Mouse (Mus musculus) cerebellum, adult 11 months (tissue): ENCODE data around the gene Rc3h1.
"Not testable (repeated sequence)": the region's sequence is repeated elsewhere in the genome, so short reads cannot be mapped to it uniquely, and the experiment has no call there.

Source experiments
- DNase-seq: peaks from one replicate; pipeline ENCODE4 v3.0.0; 2022

Gene Rc3h1

GRCm38 (mm10) chr1:160906057-160906557, at the start of gene Rc3h1:
Gene Rc3h1 (plus strand): TSS chr1:160906418.
- peak; percentile 98 for DNase-seq

DNA sequence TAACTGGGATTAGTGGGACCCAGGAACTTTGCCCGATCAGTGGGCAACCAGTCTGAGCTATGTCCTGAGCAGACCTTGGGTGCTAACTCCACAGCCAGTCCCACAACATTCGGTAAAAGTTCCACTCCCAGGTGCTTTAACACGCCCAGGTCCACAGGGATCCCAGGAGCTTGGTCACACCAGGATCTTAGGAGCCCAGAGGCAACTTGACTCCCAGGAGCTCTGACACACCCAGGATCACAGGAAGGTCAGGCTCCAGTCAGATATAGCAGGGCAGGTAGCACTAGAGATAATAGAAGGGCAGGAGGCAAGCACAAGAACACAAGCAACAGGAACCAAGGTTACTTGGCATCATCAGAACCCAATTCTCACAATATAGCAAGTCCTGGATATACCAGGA, 48.1 kb upstream of the Rc3h1 start:
- no peak for DNase-seq

GRCm38 (mm10) chr1:160859874-160860273, 46.3 kb upstream of the Rc3h1 start:
- DNase-seq = not testable (repeated sequence)

GRCm38 (mm10) chr1:160861142-160861541, 45.1 kb upstream of the Rc3h1 start:
- DNase-seq = no peak

GRCm38 (mm10) chr1:160861632-160862031, 44.6 kb upstream of the Rc3h1 start:
- no peak for DNase-seq

- DNase-seq = peak; percentile 59
Observed at GRCm38 (mm10) chr1:160863027-160863426, 43.2 kb upstream of the Rc3h1 start.

GRCm38 (mm10) chr1:160874757-160875156, 31.5 kb upstream of the Rc3h1 start:
- no peak for DNase-seq

GRCm38 (mm10) chr1:160876968-160877367, 29.2 kb upstream of the Rc3h1 start:
- DNase-seq = no peak

GRCm38 (mm10) chr1:160878485-160878884, 27.7 kb upstream of the Rc3h1 start:
- DNase-seq = no peak

DNA sequence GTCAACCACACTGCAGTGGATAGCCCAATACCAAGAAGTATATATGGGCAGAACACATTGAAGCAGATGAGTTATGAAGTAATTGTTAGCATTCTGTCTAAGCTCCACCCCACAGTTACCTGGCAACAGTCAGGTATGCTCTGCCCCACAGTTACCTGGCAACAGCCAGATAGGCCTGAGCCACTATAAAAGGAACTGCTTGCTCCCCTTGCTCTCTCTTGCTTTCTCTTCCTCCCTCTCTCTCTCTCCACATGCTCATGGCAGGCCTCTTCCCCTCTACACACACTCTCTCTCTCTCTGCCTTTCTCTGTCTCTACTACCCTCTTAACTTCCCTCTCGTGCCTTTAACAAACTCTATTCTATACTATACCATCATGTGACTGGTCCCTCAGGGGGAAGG, 24.8 kb upstream of the Rc3h1 start:
- not testable (repeated sequence) for DNase-seq

- no peak for DNase-seq
Observed at GRCm38 (mm10) chr1:160881968-160882367, 24.2 kb upstream of the Rc3h1 start.

DNA sequence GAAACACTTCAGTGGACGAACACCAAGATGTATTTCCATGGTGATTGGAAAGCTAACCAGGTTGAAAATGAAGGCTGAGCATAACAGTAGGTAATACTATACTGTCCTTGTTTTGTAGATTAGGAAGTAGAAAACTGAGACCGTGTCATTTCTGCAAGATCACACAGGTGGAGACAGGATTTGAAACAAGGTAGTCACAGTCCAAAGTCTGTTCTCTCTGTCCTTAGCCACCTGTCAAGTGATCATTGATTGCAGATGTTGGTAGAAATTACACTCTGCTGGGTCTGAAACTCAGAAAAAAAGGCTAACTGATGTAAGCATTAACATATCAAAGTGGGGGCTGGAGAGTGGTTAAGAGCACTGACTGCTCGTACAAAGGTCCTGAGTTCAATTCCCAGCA, 21.9 kb upstream of the Rc3h1 start:
- DNase-seq = no peak

GRCm38 (mm10) chr1:160884993-160885392, 21.2 kb upstream of the Rc3h1 start:
- no peak for DNase-seq

DNA sequence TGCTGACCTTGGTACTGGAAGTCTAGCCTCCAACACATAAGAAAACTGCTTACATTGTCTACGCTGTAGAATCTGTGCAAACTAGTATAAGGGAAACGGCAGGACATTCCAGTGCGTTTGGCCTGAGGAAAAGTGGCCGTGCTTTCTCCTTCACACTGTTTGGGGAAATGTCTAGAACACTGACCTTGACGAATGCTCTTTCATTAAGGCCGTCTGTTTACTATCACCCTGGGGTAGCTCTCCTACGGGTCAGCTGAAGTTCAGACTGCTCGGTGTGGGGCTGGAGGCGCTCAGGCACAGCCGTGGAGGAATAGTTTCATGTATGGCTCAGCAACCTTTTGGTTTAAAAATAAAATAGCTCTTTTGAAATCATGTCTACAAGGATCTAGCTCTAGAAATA, 6.5 kb upstream of the Rc3h1 start:
- DNase-seq = no peak

- DNase-seq = no peak
Observed at GRCm38 (mm10) chr1:160904047-160904446, 2.2 kb upstream of the Rc3h1 start.

GRCm38 (mm10) chr1:160906558-160907481, 602 bp downstream of the Rc3h1 start:
- peak; percentile 42 for DNase-seq

DNA sequence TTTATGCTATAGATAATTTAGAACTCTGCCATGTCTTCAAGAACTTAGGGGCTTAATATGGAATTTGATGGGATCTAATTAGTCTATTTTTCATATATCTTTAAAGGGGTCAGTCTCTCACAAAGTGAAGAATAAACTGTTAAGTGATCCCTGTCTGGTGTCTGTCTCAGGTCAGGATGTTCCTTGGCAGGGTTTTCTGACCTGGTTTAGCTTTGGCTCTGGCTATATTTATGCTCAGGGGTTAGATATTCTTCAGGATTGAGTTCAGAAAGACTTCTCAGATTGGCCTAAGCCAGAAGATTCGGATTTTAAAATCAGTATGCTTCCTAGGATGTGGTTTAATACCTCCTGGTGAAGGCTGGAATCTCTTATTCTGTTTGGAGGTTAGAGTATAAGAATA, 4.0 kb downstream of the Rc3h1 start:
- no peak for DNase-seq

- DNase-seq = no peak
Observed at GRCm38 (mm10) chr1:160910812-160911211, 4.6 kb downstream of the Rc3h1 start.

- no peak for DNase-seq
Observed at GRCm38 (mm10) chr1:160919383-160919782, 13.2 kb downstream of the Rc3h1 start.

DNA sequence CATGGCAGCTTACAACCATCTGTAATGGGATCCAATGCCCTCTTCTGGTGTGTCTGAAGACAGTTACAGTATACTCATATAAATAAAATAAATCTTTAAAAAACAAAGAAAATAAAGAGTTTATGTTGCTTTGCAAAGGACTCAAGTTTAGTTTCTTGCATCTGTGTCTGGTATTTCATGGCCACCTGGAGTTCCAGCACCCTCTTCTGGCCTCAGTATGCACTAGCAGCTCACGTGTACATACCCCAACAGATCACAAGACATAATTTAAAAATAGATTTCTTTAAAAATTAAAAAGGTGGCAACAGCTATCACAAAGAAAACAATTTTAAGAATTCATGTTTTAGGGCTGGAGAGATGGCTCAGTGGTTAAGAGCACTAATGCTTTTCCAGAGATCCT, 15.7 kb downstream of the Rc3h1 start:
- no peak for DNase-seq

- no peak for DNase-seq
Observed at GRCm38 (mm10) chr1:160931320-160931719, 25.1 kb downstream of the Rc3h1 start.

DNA sequence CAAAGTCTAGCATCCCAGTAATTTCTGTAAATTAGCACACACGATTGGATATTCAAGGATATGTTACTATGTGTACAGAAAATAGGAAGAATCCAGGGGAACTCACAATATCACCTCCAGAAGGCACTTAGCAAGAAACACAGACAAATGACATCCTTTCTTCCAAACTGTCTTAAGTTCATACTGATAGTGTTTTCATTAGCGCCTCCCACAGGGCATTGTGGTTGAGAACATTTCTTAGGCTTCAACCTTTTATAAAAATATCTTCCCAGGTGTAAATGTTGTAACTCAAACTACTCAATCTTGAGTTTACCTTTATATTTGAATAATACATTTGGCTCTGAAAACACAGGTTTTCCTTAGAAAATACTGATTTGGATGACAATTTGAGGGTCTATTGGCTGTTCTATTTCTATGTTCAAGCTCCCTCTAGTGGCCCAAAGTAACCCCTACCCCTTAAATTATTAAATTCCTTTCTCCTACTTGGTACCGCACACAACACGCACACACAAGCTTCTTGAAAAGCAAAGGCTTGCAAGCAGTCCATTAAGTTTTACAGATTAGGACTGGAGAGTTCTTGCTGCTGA, 27.8 kb downstream of the Rc3h1 start:
- no peak for DNase-seq

DNA sequence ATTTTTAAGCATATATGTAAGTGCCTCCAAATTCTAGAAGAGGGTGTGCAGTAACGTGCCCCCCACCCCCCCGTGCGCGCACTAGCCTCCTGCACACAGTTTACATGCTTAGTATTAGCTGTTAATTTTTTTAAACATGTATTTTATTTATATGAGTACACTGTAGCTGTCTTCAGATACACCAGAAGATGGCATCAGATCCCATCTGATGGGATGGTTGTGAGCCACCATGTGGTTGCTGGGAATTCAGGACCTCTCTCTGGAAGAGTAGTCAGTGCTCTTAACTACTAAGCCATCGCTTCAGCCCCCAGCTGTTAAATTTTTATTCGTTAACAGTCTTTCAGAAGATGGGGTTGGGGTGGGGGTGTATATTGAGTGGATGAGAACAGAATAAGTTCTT, 29.3 kb downstream of the Rc3h1 start:
- DNase-seq = no peak

- DNase-seq = no peak
Observed at GRCm38 (mm10) chr1:160963199-160963598, 57.0 kb downstream of the Rc3h1 start.
